Mouse (Mus musculus): ENCODE data around the gene Sp9. TPM values are rescaled to one million over a fixed set of nuclear protein-coding genes. Genes with fewer than 3 reads are reported as not detected.

The Sp9 gene
- polyA plus RNA-seq, 1 experiment from 2014 or later = 1.5 TPM

Other genes with a start within 250 kb of the Sp9 start
- 92.1 and 103 TPM in 2 replicates for gene Ola1, start 53.0 kb upstream of the Sp9 start, polyA plus RNA-seq (2016; fragmentation: Nextera tagmentation; extraction: Ambion mirVana)
- 12.4 and 12.7 TPM in 2 replicates for gene Scrn3, start 40.7 kb downstream of the Sp9 start, polyA plus RNA-seq (2016; fragmentation: Nextera tagmentation; extraction: Ambion mirVana)
- 14.0 and 19.0 TPM in 2 replicates for gene Cir1, start 40.8 kb downstream of the Sp9 start, polyA plus RNA-seq (2016; fragmentation: Nextera tagmentation; extraction: Ambion mirVana)
- gene Gpr155, start 114.6 kb downstream of the Sp9 start, polyA plus RNA-seq (2016; fragmentation: Nextera tagmentation; extraction: Ambion mirVana) = 1.7 and 2.3 TPM in 2 replicates